Mouse (Mus musculus): ENCODE measurements around the gene Vrtn.
A peak's percentile ranks its signal among the peaks of the same experiment; 100 is the strongest.

The Vrtn gene

GRCm38 (mm10) chr12:84640654-84641053 is at the start of gene Vrtn:
Vrtn (plus strand) TSS chr12:84641019.
- DNase-seq (ENCODE audit: low spot score) = no peak

GRCm38 (mm10) chr12:84598324-84598723 is 42.5 kb upstream of the Vrtn start:
- DNase-seq (ENCODE audit: low spot score) = no peak

GRCm38 (mm10) chr12:84604001-84604400 is 36.8 kb upstream of the Vrtn start:
- DNase-seq (ENCODE audit: low spot score) = no peak

GRCm38 (mm10) chr12:84605860-84606259 is 35.0 kb upstream of the Vrtn start:
- DNase-seq (ENCODE audit: low spot score) = no peak

GRCm38 (mm10) chr12:84611718-84612117 is 29.1 kb upstream of the Vrtn start:
- no peak for DNase-seq (ENCODE audit: low spot score)

- no peak for DNase-seq (ENCODE audit: low spot score)
Observed at GRCm38 (mm10) chr12:84612518-84612917, 28.3 kb upstream of the Vrtn start.

GRCm38 (mm10) chr12:84614001-84614400 is 26.8 kb upstream of the Vrtn start:
- no peak for DNase-seq (ENCODE audit: low spot score)

- no peak for DNase-seq (ENCODE audit: low spot score)
Observed at GRCm38 (mm10) chr12:84614524-84614923, 26.3 kb upstream of the Vrtn start.

GRCm38 (mm10) chr12:84616977-84617630 is 23.7 kb upstream of the Vrtn start, which contains the start of gene Abcd4:
Abcd4 (minus strand) TSS chr12:84617413.
- peak; percentile 84 for DNase-seq (ENCODE audit: low spot score)

- DNase-seq (ENCODE audit: low spot score) = no peak
Observed at GRCm38 (mm10) chr12:84617663-84618062, 23.2 kb upstream of the Vrtn start.

- no peak for DNase-seq (ENCODE audit: low spot score)
Observed at GRCm38 (mm10) chr12:84620975-84621374, 19.8 kb upstream of the Vrtn start.

- no peak for DNase-seq (ENCODE audit: low spot score)
Observed at GRCm38 (mm10) chr12:84624601-84625000, 16.2 kb upstream of the Vrtn start.

- DNase-seq (ENCODE audit: low spot score) = no peak
Observed at GRCm38 (mm10) chr12:84625116-84625515, 15.7 kb upstream of the Vrtn start.

- no peak for DNase-seq (ENCODE audit: low spot score)
Observed at GRCm38 (mm10) chr12:84631867-84632266, 9.0 kb upstream of the Vrtn start.

- DNase-seq (ENCODE audit: low spot score) = no peak
Observed at GRCm38 (mm10) chr12:84640253-84640652, 566 bp upstream of the Vrtn start.

GRCm38 (mm10) chr12:84650234-84650633 is 9.4 kb downstream of the Vrtn start:
- no peak for DNase-seq (ENCODE audit: low spot score)

- peak; percentile 45 for DNase-seq (ENCODE audit: low spot score)
Observed at GRCm38 (mm10) chr12:84653912-84654311, 13.1 kb downstream of the Vrtn start.

GRCm38 (mm10) chr12:84670555-84670954 is 29.7 kb downstream of the Vrtn start:
- no peak for DNase-seq (ENCODE audit: low spot score)

- no peak for DNase-seq (ENCODE audit: low spot score)
Observed at GRCm38 (mm10) chr12:84671646-84672045, 30.8 kb downstream of the Vrtn start.

GRCm38 (mm10) chr12:84674666-84675526 is 34.1 kb downstream of the Vrtn start:
- no peak for DNase-seq (ENCODE audit: low spot score)

GRCm38 (mm10) chr12:84676011-84676410 is 35.2 kb downstream of the Vrtn start:
- DNase-seq (ENCODE audit: low spot score) = no peak

GRCm38 (mm10) chr12:84684569-84684968 is 43.8 kb downstream of the Vrtn start:
- no peak for DNase-seq (ENCODE audit: low spot score)

GRCm38 (mm10) chr12:84686176-84686575 is 45.4 kb downstream of the Vrtn start:
- DNase-seq (ENCODE audit: low spot score) = no peak

All from spleen, adult 12 weeks (tissue).